Mouse (Mus musculus) heart, embryonic 15.5 days (tissue): ENCODE results near the gene Prkg1. TPM values are rescaled to one million over a fixed set of nuclear protein-coding genes. Genes with fewer than 3 reads are reported as not detected.

Source experiments
- ATAC-seq: fragments of 200-750 bp; cut with Nextera tagmentation; replicated peaks from 2 replicates; pipeline ENCODE4 v1.8.0; 2017; ENCODE audit warnings: low read depth, moderate TSS enrichment; ENCODE audit not compliant: insufficient number of reproducible peaks, insufficient read depth, low FRiP score
- H3K27ac ChIP-seq: fragments of 300-500 bp; sonication (generic); 2 replicates; pipeline ENCODE4 v1.5.1; 2015; ENCODE audit warnings: mild to moderate bottlenecking, inconsistent platforms
- H3K27me3 ChIP-seq: fragments of 300-500 bp; sonication (generic); 2 replicates; pipeline ENCODE4 v1.6.1; 2015; ENCODE audit warnings: inconsistent platforms
- H3K36me3 ChIP-seq: fragments of 300-500 bp; sonication (generic); 2 replicates; pipeline ENCODE4 v1.6.1; 2015; ENCODE audit warnings: mild to moderate bottlenecking, inconsistent platforms
- H3K4me1 ChIP-seq: fragments of 300-500 bp; sonication (generic); replicated peaks from 2 replicates; pipeline ENCODE4 v1.6.1; 2015; ENCODE audit warnings: inconsistent platforms
- H3K4me2 ChIP-seq: fragments of 300-500 bp; sonication (generic); 2 replicates; pipeline ENCODE4 v1.6.1; 2015; ENCODE audit warnings: inconsistent platforms, mild to moderate bottlenecking, moderate library complexity
- H3K4me3 ChIP-seq: fragments of 300-500 bp; sonication (generic); 2 replicates; pipeline ENCODE4 v1.5.1; 2015; ENCODE audit warnings: mild to moderate bottlenecking, inconsistent platforms
- H3K9ac ChIP-seq: fragments of 300-500 bp; sonication (generic); 2 replicates; pipeline ENCODE4 v1.6.1; 2015; ENCODE audit warnings: mild to moderate bottlenecking, inconsistent platforms
- H3K9me3 ChIP-seq: fragments of 300-500 bp; sonication (generic); replicated peaks from 2 replicates; pipeline ENCODE4 v1.6.1; 2016; ENCODE audit warnings: inconsistent platforms
- WGBS: fragments of 180-500 bp; shearing (Covaris S2); methylation state at CpG from one replicate; pipeline ENCODE4 v1.1.7; 2015; ENCODE audit warnings: mixed read lengths; 5-methylcytosine and 5-hydroxymethylcytosine counted together
- polyA plus RNA-seq: library from polyadenylated mRNA; unstranded; fragments of >200 nt; fragmentation: Nextera tagmentation; extraction: Ambion mirVana; gene quantifications from 2 replicates; pipeline ENCODE4 v1.2.1, GENCODE M21; 2015

Prkg1 gene
- polyA plus RNA-seq, 1 experiment from 2014 or later: 6.0 TPM

DNA sequence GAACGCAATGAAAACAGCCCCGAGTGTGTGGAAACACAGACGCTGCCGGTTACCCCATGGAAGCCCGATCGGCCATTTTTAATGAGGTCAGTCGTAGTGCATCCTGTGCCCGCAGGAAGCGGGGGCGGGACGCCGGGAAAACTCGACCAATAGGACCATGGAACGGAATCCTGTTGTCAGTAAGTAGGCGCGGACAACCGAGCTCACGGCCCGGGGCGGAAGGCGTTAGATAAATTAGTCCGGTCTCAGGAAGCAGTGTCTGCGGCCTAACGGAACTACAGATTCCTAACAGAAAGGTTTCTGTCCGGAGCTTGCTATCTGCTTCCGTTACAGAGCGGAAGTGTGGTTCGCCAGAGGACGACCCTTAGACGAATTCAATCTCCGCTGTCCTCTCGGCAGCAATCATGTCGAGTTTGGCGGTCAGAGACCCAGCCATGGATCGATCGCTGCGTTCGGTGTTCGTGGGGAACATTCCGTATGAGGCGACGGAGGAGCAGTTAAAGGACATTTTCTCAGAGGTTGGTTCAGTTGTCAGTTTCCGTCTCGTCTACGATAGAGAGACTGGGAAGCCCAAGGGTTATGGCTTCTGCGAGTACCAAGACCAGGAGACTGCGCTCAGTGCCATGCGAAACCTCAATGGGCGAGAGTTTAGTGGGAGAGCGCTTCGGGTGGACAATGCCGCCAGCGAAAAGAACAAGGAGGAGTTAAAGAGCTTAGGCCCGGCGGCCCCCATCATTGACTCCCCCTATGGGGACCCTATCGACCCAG is 682.0 kb downstream of the Prkg1 start, which contains the start of gene Cstf2t:
Gene Cstf2t (plus strand): TSS at position 176 of the 768 bp plus-strand sequence.
- Histone ChIP-seq H3K4me2 (peak within 1 kb of the TSS; percentile 78), H3K36me3 (peaks cover 26% of the 10 kb centered on the region), H3K4me1 (peaks cover 24% of the 10 kb centered on the region), H3K27me3 (no peaks in the 10 kb centered on the region), H3K27ac (peak within 1 kb of the TSS; percentile 81), H3K9ac (peak within 1 kb of the TSS; percentile 68), H3K4me3 (peak within 1 kb of the TSS; percentile 67), H3K9me3 (no peaks in the 10 kb centered on the region)
- peak; percentile 100 for ATAC-seq
- WGBS: 2% methylated on average over 56 of the region's 56 CpGs

GRCm38 (mm10) chr19:31082226-31082625 is 682.6 kb downstream of the Prkg1 start:
- Histone ChIP-seq H3K27me3 (no peaks in the 10 kb centered on the region), H3K9ac (peak overlapping the region; percentile 50), H3K27ac (peak overlapping the region; percentile 78), H3K4me1 (peaks cover 24% of the 10 kb centered on the region), H3K9me3 (no peaks in the 10 kb centered on the region), H3K36me3 (peaks cover 26% of the 10 kb centered on the region), H3K4me3 (peak overlapping the region; percentile 67), H3K4me2 (peak overlapping the region; percentile 70)
- WGBS: 19% methylated on average over 7 of the region's 7 CpGs
- ATAC-seq: no peak

DNA sequence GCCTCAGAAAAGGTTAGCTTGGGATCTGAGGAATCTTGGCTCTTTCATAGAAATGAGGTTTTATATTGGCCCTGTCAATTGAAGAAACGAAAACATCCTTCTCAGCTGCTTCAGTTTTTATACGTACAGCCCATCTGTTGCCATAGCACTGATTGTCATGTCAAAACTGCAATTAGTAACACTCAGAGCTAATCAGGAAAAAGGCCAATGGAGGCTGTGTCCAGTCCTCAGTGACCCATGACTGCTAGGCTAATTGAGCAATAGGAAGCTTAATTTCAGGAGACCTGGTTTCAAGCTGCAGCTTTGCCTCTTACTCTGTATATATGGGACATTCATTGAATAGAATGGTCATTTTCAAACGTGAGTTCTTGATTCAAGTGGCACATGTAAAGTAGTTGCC is 686.6 kb downstream of the Prkg1 start:
- Histone ChIP-seq H3K4me2 (no peak overlapping the region), H3K4me3 (no peak overlapping the region), H3K27ac (no peak overlapping the region), H3K27me3 (no peaks in the 10 kb centered on the region), H3K36me3 (no peaks in the 10 kb centered on the region), H3K4me1 (peaks cover 5% of the 10 kb centered on the region), H3K9me3 (no peaks in the 10 kb centered on the region), H3K9ac (no peak overlapping the region)
- ATAC-seq: no peak
- 65% methylated on average over 3 of the region's 3 CpGs for WGBS

DNA sequence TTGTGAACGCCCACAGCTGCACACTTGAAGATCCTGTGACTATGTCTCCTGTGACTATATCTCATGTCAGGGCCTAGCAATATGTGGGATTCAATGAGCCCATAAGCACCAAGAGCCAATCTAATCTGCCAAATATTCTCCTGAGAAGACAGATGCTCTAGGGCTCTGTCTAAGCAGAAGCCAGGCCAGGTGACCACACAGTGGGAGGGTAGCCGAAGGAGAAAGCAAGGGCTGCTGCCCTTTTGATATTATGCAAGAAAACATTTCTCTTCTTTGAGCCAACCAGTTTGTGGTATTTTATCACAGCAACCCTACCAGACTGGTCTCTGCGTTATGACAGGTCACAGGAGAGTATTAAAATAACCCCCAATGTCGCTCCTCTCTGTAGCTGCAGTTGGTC is 688.7 kb downstream of the Prkg1 start:
- Histone ChIP-seq H3K4me2 (no peak overlapping the region), H3K27me3 (no peaks in the 10 kb centered on the region), H3K9ac (no peak overlapping the region), H3K4me3 (no peak overlapping the region), H3K9me3 (no peaks in the 10 kb centered on the region), H3K36me3 (no peaks in the 10 kb centered on the region), H3K4me1 (peaks cover 4% of the 10 kb centered on the region), H3K27ac (no peak overlapping the region)
- no peak for ATAC-seq
- 71% methylated on average over 4 of the region's 4 CpGs for WGBS

DNA sequence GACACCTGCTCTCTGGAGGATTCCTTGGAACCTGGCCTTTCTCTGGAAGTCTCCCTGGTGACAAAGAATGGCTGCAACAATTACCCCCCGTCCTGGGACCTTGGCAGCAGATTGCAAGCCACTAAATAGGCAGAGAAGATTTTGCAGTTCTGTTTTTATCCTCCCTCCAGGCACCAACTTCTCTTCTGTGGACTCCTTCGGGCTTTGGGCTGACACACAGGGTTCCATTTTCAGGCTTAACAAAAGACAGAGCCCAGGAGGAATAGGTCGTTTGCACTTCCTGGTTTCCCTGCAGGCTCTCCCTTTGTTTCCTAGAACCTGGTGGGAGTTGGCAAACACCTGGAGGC is 690.1 kb downstream of the Prkg1 start:
- Histone ChIP-seq H3K27me3 (no peaks in the 10 kb centered on the region), H3K36me3 (no peaks in the 10 kb centered on the region), H3K9ac (peak overlapping the region; percentile 3; the same call in 1 of the 2 replicates), H3K4me1 (peaks cover 4% of the 10 kb centered on the region), H3K9me3 (no peaks in the 10 kb centered on the region), H3K4me2 (peak overlapping the region; percentile 55), H3K4me3 (peak overlapping the region; percentile 25), H3K27ac (no peak overlapping the region)
- WGBS: 14% methylated on average over 3 of the region's 3 CpGs
- no peak for ATAC-seq

DNA sequence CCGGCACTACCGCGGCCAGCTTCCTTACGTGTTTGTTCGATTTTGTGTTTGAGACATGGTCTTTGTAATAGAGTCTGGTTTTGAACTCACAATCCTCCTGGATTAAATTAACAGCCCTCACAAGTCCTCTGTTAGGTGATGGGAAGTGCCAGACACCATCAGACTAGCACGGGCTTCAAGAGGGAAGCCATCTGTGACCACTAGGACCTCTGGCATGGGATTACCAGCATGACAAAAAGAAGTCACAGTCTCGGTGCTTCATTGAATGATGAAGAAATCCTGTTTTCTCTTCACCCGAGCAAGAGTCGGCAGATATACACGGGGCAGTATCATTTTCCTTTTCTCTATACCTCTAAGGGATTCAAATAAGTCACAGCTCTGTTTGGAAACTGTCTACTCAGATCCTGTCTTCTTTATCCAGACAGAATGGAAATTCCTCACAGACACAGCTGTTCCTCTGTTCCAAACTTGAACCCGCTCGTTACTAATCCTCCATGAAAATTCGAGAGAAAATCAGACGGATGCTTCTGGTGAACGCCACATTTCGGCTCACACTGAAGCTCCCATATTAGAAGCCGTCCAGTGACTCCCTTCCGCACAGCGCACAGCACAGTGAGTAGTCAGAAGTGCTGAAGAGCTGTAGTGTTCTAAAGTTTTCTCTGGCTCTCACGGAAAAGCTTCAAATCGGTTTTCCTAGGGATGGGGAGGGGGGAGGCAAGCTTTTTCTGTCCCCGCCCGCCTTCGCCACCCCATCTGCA is 690.7 kb downstream of the Prkg1 start:
- Histone ChIP-seq H3K4me1 (peaks cover 4% of the 10 kb centered on the region), H3K9me3 (no peaks in the 10 kb centered on the region), H3K4me3 (peak overlapping the region; percentile 25), H3K27ac (no peak overlapping the region), H3K4me2 (peak overlapping the region; percentile 55), H3K9ac (peak overlapping the region; percentile 3; the same call in 1 of the 2 replicates), H3K36me3 (no peaks in the 10 kb centered on the region), H3K27me3 (no peaks in the 10 kb centered on the region)
- ATAC-seq: no peak
- WGBS: 47% methylated on average over 24 of the region's 24 CpGs

DNA sequence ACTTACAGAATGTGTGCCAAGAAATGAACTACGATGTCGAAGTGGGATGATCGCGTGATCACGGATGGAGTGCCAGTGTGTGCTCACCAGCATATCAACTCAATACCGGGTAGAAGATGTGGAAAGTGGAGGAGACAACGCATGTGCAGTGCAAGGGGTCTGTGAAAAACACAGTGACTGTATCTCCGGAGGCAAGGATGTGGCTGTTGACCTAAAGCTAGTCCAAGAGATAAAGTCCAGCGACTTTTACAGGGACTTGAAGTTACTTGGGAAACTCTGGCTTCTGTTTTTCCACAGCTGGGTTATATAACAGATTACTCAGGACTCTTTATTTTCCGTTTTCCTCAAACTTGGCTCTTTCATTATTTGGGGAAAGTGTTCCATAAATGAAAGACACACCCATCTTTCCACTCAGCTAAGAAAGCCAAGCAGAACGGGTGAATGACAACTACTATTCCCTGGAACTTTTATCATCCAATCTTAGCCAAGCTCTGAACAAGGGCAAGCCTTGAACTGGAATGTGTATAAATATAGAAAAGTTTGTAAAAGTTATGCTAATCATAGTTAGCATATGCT is 699.5 kb downstream of the Prkg1 start:
- Histone ChIP-seq H3K9me3 (no peaks in the 10 kb centered on the region), H3K4me1 (no peaks in the 10 kb centered on the region), H3K4me2 (no peak overlapping the region), H3K36me3 (no peaks in the 10 kb centered on the region), H3K9ac (no peak overlapping the region), H3K27me3 (no peaks in the 10 kb centered on the region), H3K27ac (peak overlapping the region; percentile 67), H3K4me3 (no peak overlapping the region)
- 54% methylated on average over 11 of the region's 11 CpGs for WGBS
- ATAC-seq: peak; percentile 79

DNA sequence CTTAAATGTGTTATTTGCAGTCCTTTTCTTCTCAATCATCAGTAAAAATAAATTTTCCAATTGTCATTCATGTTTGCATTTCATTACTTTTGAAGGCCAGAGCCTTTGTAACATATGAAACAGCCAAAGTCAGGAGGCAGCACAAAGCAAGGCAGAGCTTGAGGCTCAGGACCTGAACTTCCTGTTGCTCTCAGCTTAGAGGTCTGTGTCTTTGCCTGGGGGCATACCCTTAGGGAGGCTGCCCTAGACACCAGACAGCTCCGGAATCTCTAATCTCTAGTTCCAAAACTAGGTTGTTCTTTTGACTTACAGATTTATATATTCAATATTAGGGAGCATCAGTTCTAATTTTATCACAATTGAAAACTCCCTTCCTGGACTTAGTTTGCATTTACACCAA is 700.1 kb downstream of the Prkg1 start:
- no peak overlapping the region for H3K4me2 ChIP-seq
- no peaks in the 10 kb centered on the region for H3K27me3 ChIP-seq
- no peaks in the 10 kb centered on the region for H3K9me3 ChIP-seq
- no peaks in the 10 kb centered on the region for H3K4me1 ChIP-seq
- no peaks in the 10 kb centered on the region for H3K36me3 ChIP-seq
- no peak overlapping the region for H3K9ac ChIP-seq
- 52% methylated on average over 1 of the region's 1 CpGs for WGBS
- peak overlapping the region; percentile 67 for H3K27ac ChIP-seq
- no peak for ATAC-seq
- H3K4me3 ChIP-seq: no peak overlapping the region

- no peak for ATAC-seq
- 95% methylated on average over 4 of the region's 4 CpGs for whole genome bisulfite sequencing
Measured at GRCm38 (mm10) chr19:31046601-31047000, 718.2 kb downstream of the Prkg1 start.

GRCm38 (mm10) chr19:31040948-31041847 is 723.6 kb downstream of the Prkg1 start:
- Histone ChIP-seq H3K9me3 (no peaks in the 10 kb centered on the region), H3K4me3 (no peak overlapping the region), H3K4me1 (no peaks in the 10 kb centered on the region), H3K27me3 (no peaks in the 10 kb centered on the region), H3K36me3 (no peaks in the 10 kb centered on the region), H3K27ac (no peak overlapping the region), H3K4me2 (no peak overlapping the region), H3K9ac (no peak overlapping the region)
- WGBS: 83% methylated on average over 2 of the region's 2 CpGs
- ATAC-seq: no peak

More at GRCm38 (mm10) chr19:31046601-31047000, 718.2 kb downstream of the Prkg1 start:
- Histone ChIP-seq H3K4me2 (no peak overlapping the region), H3K9ac (no peak overlapping the region), H3K36me3 (no peaks in the 10 kb centered on the region), H3K9me3 (no peaks in the 10 kb centered on the region), H3K4me3 (no peak overlapping the region), H3K27me3 (no peaks in the 10 kb centered on the region), H3K27ac (no peak overlapping the region), H3K4me1 (no peaks in the 10 kb centered on the region)

DNA sequence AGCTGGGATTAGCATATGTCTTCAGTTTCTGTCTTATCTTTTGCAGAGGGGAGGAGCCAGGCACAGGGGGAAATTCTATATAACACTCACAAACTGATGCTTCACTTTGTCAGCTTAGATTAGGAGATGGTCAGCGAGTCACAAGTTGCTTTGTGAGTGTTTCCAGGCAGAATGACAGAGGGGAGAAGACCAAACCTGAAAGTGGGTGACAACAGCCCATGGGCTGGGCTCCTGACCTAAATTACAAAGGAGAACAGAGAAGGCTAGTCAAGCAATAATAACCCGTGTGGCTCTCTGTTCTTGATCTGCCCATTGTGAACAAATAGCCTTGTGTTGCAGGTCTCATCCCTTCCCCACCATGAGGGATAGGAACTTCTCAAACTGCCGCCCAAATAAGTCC is 725.9 kb downstream of the Prkg1 start:
- ATAC-seq: no peak
- WGBS: 60% methylated on average over 3 of the region's 3 CpGs
- Histone ChIP-seq H3K36me3 (no peaks in the 10 kb centered on the region), H3K4me3 (no peak overlapping the region), H3K27ac (no peak overlapping the region), H3K27me3 (no peaks in the 10 kb centered on the region), H3K4me2 (no peak overlapping the region), H3K4me1 (no peaks in the 10 kb centered on the region), H3K9me3 (no peaks in the 10 kb centered on the region), H3K9ac (no peak overlapping the region)
